Mouse (Mus musculus): ENCODE results near the gene Runx1.

DNA sequence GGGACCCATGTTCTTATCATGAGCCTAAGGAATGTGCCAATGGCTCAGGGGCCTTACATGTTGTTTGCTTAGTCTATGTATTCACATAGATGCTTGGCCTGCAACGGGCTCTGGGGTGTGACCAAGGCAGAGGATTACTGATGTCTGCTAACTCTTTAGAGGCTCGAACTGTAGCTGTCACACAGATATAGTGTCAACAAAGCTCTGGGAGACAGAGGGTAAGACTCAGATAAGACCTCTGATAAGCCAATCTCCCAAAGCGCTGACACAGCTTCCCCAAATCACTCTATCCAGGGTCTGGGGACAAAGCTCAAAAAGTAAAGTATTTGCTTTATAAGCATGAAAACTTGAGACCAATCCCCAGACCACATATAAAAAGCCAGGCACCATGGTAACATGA is 13.5 kb downstream of the Runx1 start:
- no peak for TF ChIP-seq GATA1 (IDR thresholded peaks at IDR 0.05; ENCODE audit: borderline replicate concordance, low read length)
- no peak for TF ChIP-seq FLI1 (IDR thresholded peaks at IDR 0.05; ENCODE audit: low read length)

Measured in megakaryocyte, embryonic 14.5 days (primary cell).